Mouse (Mus musculus) neutrophil, adult 65 days (primary cell): Measurements from ENCODE around the gene Smim10l2a. TPM values are rescaled to one million over a fixed set of nuclear protein-coding genes. Genes with fewer than 3 reads are reported as not detected.

ENCODE experiments used
- total RNA-seq: library from RNA; stranded (reverse); gene quantifications from 2 replicates; pipeline ENCODE4 v1.2.4, GENCODE M21; 2023

The Smim10l2a gene
- 0.19 TPM in 1 of 2 replicates, not detected in the other for total RNA-seq

GRCm38 (mm10) chrX:56374431-56375128, at the start of gene Smim10l2a:
Smim10l2a (plus strand) TSS chrX:56374586.

GRCm38 (mm10) chrX:56346176-56346931, 28.0 kb upstream of the Smim10l2a start, which contains the start of gene Zfp449:
Zfp449 (plus strand) TSS chrX:56346400.

Other genes starting within 250 kb of the Smim10l2a start
- gene 3830403N18Rik, start 238.0 kb upstream of the Smim10l2a start, total RNA-seq = 0.63 TPM in 1 of 2 replicates, not detected in the other
- gene Gm773, start 161.7 kb upstream of the Smim10l2a start, total RNA-seq = not detected in 2 replicates
- gene Zfp449, start 28.2 kb upstream of the Smim10l2a start, total RNA-seq = 0.51 TPM in 1 of 2 replicates, not detected in the other
- gene Gm2174, start 73.4 kb downstream of the Smim10l2a start, total RNA-seq = not detected in 2 replicates
- 95.0 and 138 TPM in 2 replicates for gene Ints6l, start 80.3 kb downstream of the Smim10l2a start, total RNA-seq
- not detected in 2 replicates for gene Gm10477, start 150.2 kb downstream of the Smim10l2a start, total RNA-seq
- gene Gm648, start 175.0 kb downstream of the Smim10l2a start, total RNA-seq = not detected in 2 replicates
- gene Mmgt1, start 223.5 kb downstream of the Smim10l2a start, total RNA-seq = 9.1 and 9.8 TPM in 2 replicates
- 9.3 and 15.2 TPM in 2 replicates for gene Slc9a6, start 235.2 kb downstream of the Smim10l2a start, total RNA-seq